Mouse (Mus musculus): ENCODE measurements around the gene Snrpb. TPM values are rescaled to one million over a fixed set of nuclear protein-coding genes. Genes with fewer than 3 reads are reported as not detected.

Snrpb gene
- total and polyA plus RNA-seq, 2 experiments from 2014 or later: 306 to 334 TPM

DNA sequence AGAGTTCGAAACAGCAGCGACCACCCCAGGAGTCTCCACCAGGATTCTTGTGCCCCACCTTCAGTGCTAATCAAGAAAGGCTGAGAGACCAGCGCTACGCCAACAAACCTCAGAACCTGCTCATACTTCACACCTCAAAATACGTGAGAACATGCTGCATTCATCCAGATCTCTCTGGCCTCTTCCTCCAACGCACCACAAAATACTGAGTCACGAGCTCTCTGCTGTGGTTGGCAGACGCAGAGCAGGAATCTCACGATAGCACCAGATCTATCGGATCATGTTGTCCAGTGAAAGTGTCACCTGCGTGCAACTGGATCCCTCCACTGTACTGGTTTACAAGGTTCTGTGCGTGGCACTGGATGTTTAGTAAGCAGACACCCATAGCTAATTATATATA is 9.2 kb upstream of the Snrpb start:
- ATAC-seq (no peak), DNase-seq (no peak)
- no peak overlapping the region for H3K27ac ChIP-seq (ENCODE audit: low read depth, low read length)
- no peak overlapping the region for H3K4me3 ChIP-seq (ENCODE audit: low read depth, low read length)
- H3K4me1 ChIP-seq (ENCODE audit: insufficient read depth): no peaks in the 10 kb centered on the region
- H3K36me3 ChIP-seq (ENCODE audit: insufficient read depth): no peaks in the 10 kb centered on the region
- no peak overlapping the region for H3K9ac ChIP-seq
- no peaks in the 10 kb centered on the region for H3K27me3 ChIP-seq (ENCODE audit: insufficient read depth, low read length)
- no peak for TF ChIP-seq CTCF (IDR thresholded peaks at IDR 0.05; ENCODE audit: low read depth)
- no peak overlapping the region for H3K4me2 ChIP-seq (ENCODE audit: low read depth)
- no peaks in the 10 kb centered on the region; the same call in 1 of the 2 replicates for H3K9me3 ChIP-seq (ENCODE audit: low read length)
- 90% methylated on average over 12 of the region's 12 CpGs for WGBS

DNA sequence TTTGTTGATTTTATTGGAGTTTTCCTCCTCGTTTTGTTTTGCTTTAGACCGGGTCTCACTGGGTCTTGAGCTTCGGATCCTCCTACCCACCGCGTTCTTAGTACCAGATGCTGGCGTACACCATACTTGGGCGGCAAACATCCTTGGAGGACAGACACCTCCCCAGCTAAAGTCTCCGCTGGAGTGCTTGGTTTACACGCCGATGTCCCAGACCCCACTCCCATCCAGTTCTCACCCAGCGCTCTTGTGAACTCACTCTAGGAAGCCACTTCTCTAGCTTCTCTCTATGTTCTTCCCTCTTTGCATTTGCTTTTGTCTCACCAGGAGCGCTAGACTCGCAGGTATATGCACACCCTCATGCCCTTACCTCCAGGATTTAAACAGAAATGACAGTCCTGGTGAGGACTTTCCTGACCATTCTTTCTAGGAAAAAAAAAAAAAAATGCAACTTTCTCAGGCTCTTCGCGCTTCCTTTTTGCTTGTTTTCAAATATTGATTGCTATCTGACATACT is 360 bp upstream of the Snrpb start:
- no peaks in the 10 kb centered on the region for H3K9me3 ChIP-seq (ENCODE audit: low read length)
- no peak for TF ChIP-seq CTCF (IDR thresholded peaks at IDR 0.05; ENCODE audit: low read depth)
- H3K27me3 ChIP-seq (ENCODE audit: insufficient read depth, low read length): no peaks in the 10 kb centered on the region
- whole genome bisulfite sequencing: under 1% methylated on average over 15 of the region's 15 CpGs
- peaks cover 10% of the 10 kb centered on the region for H3K4me1 ChIP-seq (ENCODE audit: insufficient read depth)
- peak overlapping the region; percentile 96; the same call in 1 of the 2 replicates for H3K27ac ChIP-seq (ENCODE audit: low read depth, low read length)
- peak; percentile 75 for ATAC-seq
- H3K9ac ChIP-seq: peak overlapping the region; percentile 99
- peaks cover 18% of the 10 kb centered on the region for H3K36me3 ChIP-seq (ENCODE audit: insufficient read depth)
- no peak for DNase-seq
- H3K4me3 ChIP-seq (ENCODE audit: low read depth, low read length): peak overlapping the region; percentile 95
- H3K4me2 ChIP-seq (ENCODE audit: low read depth): peak overlapping the region; percentile 69

DNA sequence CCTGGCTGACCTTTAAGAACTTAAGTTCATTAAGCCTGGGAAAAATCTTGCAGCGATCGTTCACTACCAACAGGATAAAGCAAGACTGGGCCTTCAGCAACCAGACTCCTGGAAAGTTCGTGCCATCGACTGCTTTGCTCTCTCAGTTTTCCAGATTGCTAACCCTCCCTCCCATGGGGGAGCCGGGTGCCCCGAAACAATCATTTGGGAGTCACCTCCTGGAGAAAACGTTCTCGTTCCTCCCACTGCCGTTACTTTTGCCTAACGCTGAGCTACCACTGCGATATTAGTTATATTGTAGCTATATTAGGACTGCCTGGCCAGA is 860 bp downstream of the Snrpb start:
- ATAC-seq (no peak; the same call in 1 of the 2 replicates), DNase-seq (no peak)
- Histone ChIP-seq H3K36me3 (ENCODE audit: insufficient read depth) (peaks cover 30% of the 10 kb centered on the region), H3K4me1 (ENCODE audit: insufficient read depth) (peaks cover 10% of the 10 kb centered on the region), H3K27me3 (ENCODE audit: insufficient read depth, low read length) (no peaks in the 10 kb centered on the region), H3K9ac (peak overlapping the region; percentile 99), H3K27ac (ENCODE audit: low read depth, low read length) (peak overlapping the region; percentile 96), H3K4me3 (ENCODE audit: low read depth, low read length) (peak overlapping the region; percentile 95), H3K4me2 (ENCODE audit: low read depth) (peak overlapping the region; percentile 69), H3K9me3 (ENCODE audit: low read length) (no peaks in the 10 kb centered on the region)
- under 1% methylated on average over 11 of the region's 11 CpGs for WGBS
- no peak for TF ChIP-seq CTCF (IDR thresholded peaks at IDR 0.05; ENCODE audit: low read depth)

DNA sequence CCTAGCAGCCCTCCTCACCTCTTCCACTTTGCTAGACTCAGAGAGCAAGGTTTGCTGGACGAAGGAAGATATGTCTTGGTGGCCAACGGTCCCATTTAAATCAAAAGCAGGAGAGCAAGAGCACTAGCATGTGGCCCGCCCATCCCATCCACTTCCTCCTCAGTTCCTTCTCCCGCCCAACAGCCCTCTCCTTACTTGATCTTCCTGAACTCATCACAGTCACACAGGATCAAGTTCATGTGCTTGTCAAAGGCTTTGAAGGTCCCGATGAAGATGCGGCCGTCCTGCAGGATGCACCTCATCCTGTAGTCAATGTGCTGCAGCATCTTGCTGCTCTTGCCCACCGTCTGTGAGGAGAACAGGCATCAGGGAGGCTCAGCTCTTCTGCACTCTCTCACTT is 2.4 kb downstream of the Snrpb start:
- ATAC-seq: no peak

DNA sequence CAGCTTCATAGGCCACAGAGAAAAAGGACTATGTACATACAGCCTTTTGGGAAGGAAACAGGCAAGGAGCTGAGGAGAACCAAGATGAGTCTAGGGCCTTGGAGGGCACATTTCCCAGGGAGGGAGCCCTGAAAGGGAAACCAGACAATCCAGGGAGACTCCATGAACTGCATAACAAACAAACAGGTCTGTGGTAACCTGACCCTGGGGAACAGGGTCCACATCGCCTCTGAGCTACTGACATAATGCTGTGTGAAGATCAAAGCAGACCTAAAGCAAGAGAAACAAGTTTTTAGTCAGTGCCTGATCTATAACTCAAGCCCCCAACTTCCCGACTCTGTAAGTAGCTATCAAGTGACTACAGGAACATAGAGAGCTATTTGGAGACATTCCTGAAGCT is 7.5 kb downstream of the Snrpb start:
- no peak overlapping the region for H3K9ac ChIP-seq
- no peaks in the 10 kb centered on the region for H3K4me1 ChIP-seq (ENCODE audit: insufficient read depth)
- ATAC-seq (no peak), DNase-seq (no peak)
- no peaks in the 10 kb centered on the region for H3K27me3 ChIP-seq (ENCODE audit: insufficient read depth, low read length)
- TF ChIP-seq CTCF (IDR thresholded peaks at IDR 0.05; ENCODE audit: low read depth): no peak
- H3K4me2 ChIP-seq (ENCODE audit: low read depth): no peak overlapping the region
- H3K36me3 ChIP-seq (ENCODE audit: insufficient read depth): peaks cover 67% of the 10 kb centered on the region
- no peaks in the 10 kb centered on the region for H3K9me3 ChIP-seq (ENCODE audit: low read length)
- no peak overlapping the region for H3K4me3 ChIP-seq (ENCODE audit: low read depth, low read length)
- 83% methylated on average over 2 of the region's 2 CpGs for WGBS
- no peak overlapping the region for H3K27ac ChIP-seq (ENCODE audit: low read depth, low read length)

More for the DNA sequence above, 2.4 kb downstream of the Snrpb start:
- peak overlapping the region; percentile 69; the same call in 1 of the 2 replicates for H3K4me2 ChIP-seq (ENCODE audit: low read depth)
- H3K27me3 ChIP-seq (ENCODE audit: insufficient read depth, low read length): no peaks in the 10 kb centered on the region
- H3K4me3 ChIP-seq (ENCODE audit: low read depth, low read length): no peak overlapping the region
- no peaks in the 10 kb centered on the region for H3K9me3 ChIP-seq (ENCODE audit: low read length)
- no peak for TF ChIP-seq CTCF (IDR thresholded peaks at IDR 0.05; ENCODE audit: low read depth)
- peak overlapping the region; percentile 99; the same call in 1 of the 2 replicates for H3K9ac ChIP-seq
- peaks cover 45% of the 10 kb centered on the region for H3K36me3 ChIP-seq (ENCODE audit: insufficient read depth)
- no peak for DNase-seq
- no peak overlapping the region for H3K27ac ChIP-seq (ENCODE audit: low read depth, low read length)
- H3K4me1 ChIP-seq (ENCODE audit: insufficient read depth): peaks cover 10% of the 10 kb centered on the region
- WGBS: 74% methylated on average over 8 of the region's 8 CpGs

DNA sequence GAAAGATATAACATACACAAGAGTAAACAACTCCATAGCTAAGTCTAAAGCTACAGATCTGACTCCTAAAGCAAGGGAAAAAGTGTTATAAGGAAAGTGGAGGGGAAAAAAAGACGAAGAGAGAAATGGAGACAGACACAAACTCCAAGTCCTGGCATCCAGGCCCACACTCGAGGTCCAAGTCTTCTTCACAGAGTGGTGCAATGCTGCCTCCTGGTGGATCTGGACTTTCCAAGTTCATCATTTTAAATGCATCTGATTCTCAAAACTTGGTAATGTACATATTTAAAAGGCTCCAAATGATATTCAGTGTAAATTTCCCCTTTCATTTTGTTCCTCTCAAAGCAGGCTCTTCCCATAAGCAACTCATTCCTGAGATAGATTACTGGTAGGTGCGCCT is 11.3 kb downstream of the Snrpb start:
- TF ChIP-seq CTCF (IDR thresholded peaks at IDR 0.05; ENCODE audit: low read depth): peak; percentile 78
- DNase-seq (peak; percentile 83), ATAC-seq (no peak)
- 47% methylated on average over 3 of the region's 3 CpGs for WGBS
- no peak overlapping the region for H3K27ac ChIP-seq (ENCODE audit: low read depth, low read length)
- peaks cover 5% of the 10 kb centered on the region; the same call in 1 of the 2 replicates for H3K4me1 ChIP-seq (ENCODE audit: insufficient read depth)
- no peak overlapping the region for H3K9ac ChIP-seq
- H3K4me3 ChIP-seq (ENCODE audit: low read depth, low read length): no peak overlapping the region
- no peaks in the 10 kb centered on the region for H3K9me3 ChIP-seq (ENCODE audit: low read length)
- H3K36me3 ChIP-seq (ENCODE audit: insufficient read depth): peaks cover 37% of the 10 kb centered on the region
- no peaks in the 10 kb centered on the region for H3K27me3 ChIP-seq (ENCODE audit: insufficient read depth, low read length)
- H3K4me2 ChIP-seq (ENCODE audit: low read depth): no peak overlapping the region

DNA sequence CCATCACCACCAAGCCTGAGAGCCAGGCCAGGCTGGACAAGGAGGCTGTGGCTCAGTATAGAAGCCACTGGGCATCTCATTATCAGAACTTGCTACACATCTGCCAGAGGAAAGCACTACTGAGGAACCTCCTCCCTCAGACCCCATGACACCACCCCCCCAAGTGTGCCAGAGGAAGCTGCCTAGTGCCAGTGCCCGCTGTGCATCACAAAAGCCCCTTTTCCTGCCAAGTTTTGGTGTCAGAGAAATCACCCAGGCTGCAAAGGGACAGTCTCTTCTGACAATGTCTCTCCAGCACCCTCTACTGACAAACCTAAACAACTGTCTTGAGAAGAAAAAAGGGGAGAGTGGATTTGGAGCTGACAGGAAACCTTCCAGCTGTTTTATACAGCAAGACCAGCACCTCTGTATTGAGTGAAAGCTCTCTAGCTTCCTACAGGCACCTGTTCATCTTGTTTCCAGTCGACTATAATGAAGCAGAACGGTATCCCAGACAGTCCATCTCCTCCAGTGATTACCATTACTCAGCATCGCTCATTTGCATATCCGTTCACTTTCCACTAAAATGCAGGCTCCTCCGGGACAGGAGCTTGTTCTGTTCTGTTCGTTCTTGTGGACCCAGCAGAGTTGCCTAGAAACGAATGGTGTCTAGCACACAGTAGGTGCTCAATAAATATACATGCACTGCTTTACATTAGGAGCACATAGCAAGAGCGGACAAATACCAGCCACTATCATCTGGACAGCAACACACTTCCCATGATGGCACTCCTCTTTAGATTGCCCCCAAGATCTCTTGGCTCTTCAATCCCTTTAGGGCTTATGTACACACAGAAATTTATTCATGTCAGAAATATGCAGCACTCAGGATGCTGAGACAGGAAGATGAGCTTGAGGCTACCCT is 12.6 kb downstream of the Snrpb start:
- Histone ChIP-seq H3K4me1 (ENCODE audit: insufficient read depth) (peaks cover 5% of the 10 kb centered on the region; the same call in 1 of the 2 replicates), H3K27ac (ENCODE audit: low read depth, low read length) (peak overlapping the region; percentile 57; the same call in 1 of the 2 replicates), H3K9me3 (ENCODE audit: low read length) (no peaks in the 10 kb centered on the region), H3K4me2 (ENCODE audit: low read depth) (no peak overlapping the region), H3K27me3 (ENCODE audit: insufficient read depth, low read length) (no peaks in the 10 kb centered on the region), H3K4me3 (ENCODE audit: low read depth, low read length) (no peak overlapping the region), H3K9ac (no peak overlapping the region), H3K36me3 (ENCODE audit: insufficient read depth) (peaks cover 24% of the 10 kb centered on the region)
- peak; percentile 79 for TF ChIP-seq CTCF (IDR thresholded peaks at IDR 0.05; ENCODE audit: low read depth)
- DNase-seq (peak; percentile 85), ATAC-seq (peak; percentile 95)
- WGBS: 55% methylated on average over 9 of the region's 9 CpGs
